Mouse (Mus musculus): Measurements from ENCODE around the gene Gm10097.

DNA sequence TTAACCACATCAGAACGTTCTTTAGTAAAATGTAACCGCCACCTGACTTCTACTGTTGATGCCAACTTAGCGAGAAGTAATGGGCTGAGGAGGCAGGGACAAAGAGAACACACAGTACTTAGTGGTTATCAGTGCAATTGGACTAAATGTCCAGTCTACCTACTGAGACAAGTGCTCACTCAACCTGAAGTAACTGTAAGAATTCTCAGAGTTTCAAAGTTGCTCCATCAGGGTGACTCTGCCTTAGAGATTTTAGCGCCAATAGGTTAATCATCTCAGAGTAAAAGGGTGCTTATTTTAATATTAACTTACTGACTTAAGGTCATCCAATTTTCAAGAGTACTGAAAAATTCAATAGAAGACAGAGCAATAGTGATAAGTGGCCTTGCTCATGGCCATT is 43.1 kb upstream of the Gm10097 start:
- no peak for TF ChIP-seq MYOD1 (IDR thresholded peaks at IDR 0.05; ENCODE audit: control insufficient read depth in 1 of 3, insufficient read length in 2 of 3, low read depth in 2 of 3)
- TF ChIP-seq POLR2A (IDR thresholded peaks at IDR 0.05; ENCODE audit: insufficient read length, low read depth) = no peak
- TF ChIP-seq USF1 (IDR thresholded peaks at IDR 0.05; ENCODE audit: low read depth) = no peak
- TF ChIP-seq POLR2AphosphoS2 (IDR thresholded peaks at IDR 0.05; ENCODE audit: insufficient read length, low read depth) = no peak
- no peak for TF ChIP-seq E2F4 (IDR thresholded peaks at IDR 0.05; ENCODE audit: insufficient read depth)
- no peak for TF ChIP-seq TCF12 (IDR thresholded peaks at IDR 0.05; ENCODE audit: insufficient read depth, poor library complexity, severe bottlenecking)
- no peak for TF ChIP-seq CEBPB (IDR thresholded peaks at IDR 0.05; ENCODE audit: insufficient read depth, poor library complexity, severe bottlenecking)
